Mouse (Mus musculus) hindbrain, embryonic 11.5 days (tissue): ENCODE measurements at regions not wholly inside any gene's neighbourhood (a gene's known extent, or its start where the extent isn't known, plus 50 kb on each side); places are given as distances from the start of the nearest gene placed in this dataset.

ENCODE experiments used
- ATAC-seq: fragments of 200-750 bp; cut with Nextera tagmentation; 2 replicates; pipeline ENCODE4 v1.8.0; 2017; ENCODE audit warnings: mild to moderate bottlenecking, moderate TSS enrichment, moderate library complexity; ENCODE audit not compliant: low FRiP score
- DNase-seq: peaks from one replicate; pipeline ENCODE4 v3.0.0-alpha.2; 2015; ENCODE audit warnings: low spot score
- H3K27ac ChIP-seq: fragments of 300-500 bp; sonication (generic); 2 replicates; pipeline ENCODE4 v1.5.1; 2014; ENCODE audit warnings: mild to moderate bottlenecking, low read depth, low read length
- H3K27me3 ChIP-seq: fragments of 300-500 bp; sonication (generic); 2 replicates; pipeline ENCODE4 v1.6.1; 2014; ENCODE audit warnings: mild to moderate bottlenecking, low read length, moderate library complexity, mixed read lengths; ENCODE audit not compliant: control insufficient read depth, insufficient read depth
- H3K36me3 ChIP-seq: fragments of 300-500 bp; sonication (generic); 2 replicates; pipeline ENCODE4 v1.6.1; 2014; ENCODE audit warnings: mild to moderate bottlenecking, low read length, moderate library complexity, mixed read lengths; ENCODE audit not compliant: control insufficient read depth, insufficient read depth
- H3K4me1 ChIP-seq: fragments of 300-500 bp; sonication (generic); replicated peaks from 2 replicates; pipeline ENCODE4 v1.6.1; 2014; ENCODE audit warnings: low read length, mixed read lengths; ENCODE audit not compliant: control insufficient read depth, insufficient read depth
- H3K4me2 ChIP-seq: fragments of 300-500 bp; sonication (generic); replicated peaks from 2 replicates; pipeline ENCODE4 v1.6.1; 2014; ENCODE audit warnings: mild to moderate bottlenecking, low read depth, low read length
- H3K4me3 ChIP-seq: fragments of 300-500 bp; sonication (generic); 2 replicates; pipeline ENCODE4 v1.5.1; 2014; ENCODE audit warnings: low read depth, low read length
- H3K9ac ChIP-seq: fragments of 300-500 bp; sonication (generic); 2 replicates; pipeline ENCODE4 v1.6.1; 2014; ENCODE audit warnings: low read depth, low read length
- H3K9me3 ChIP-seq: fragments of 300-500 bp; sonication (generic); 2 replicates; pipeline ENCODE4 v1.6.1; 2016; ENCODE audit warnings: low read length; ENCODE audit not compliant: control insufficient read depth
- WGBS: fragments of 180-500 bp; shearing (Covaris S2); extraction: QIAGEN DNeasy Blood & Tissue Kit; methylation state at CpG from one replicate; pipeline ENCODE4 v1.1.7; 2014; 5-methylcytosine and 5-hydroxymethylcytosine counted together

DNA sequence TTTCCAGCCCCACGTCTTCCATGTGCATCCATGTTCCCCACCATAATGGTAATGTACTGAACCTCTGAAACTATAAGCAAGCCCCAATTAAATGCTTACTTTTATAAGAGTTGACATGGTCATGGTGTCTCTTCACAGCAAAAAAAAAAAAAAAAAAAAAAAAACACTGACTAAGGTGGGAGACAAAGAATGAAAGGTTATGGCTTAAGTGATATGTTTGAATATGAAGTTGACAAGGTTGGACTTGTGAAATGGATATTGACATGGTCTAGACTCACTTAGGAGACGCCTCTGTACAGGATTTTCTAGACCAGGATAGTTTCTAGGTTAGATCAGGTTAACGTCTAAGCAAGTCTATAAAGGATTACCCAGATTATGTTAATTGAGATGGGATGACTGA lies 473.2 kb upstream of the Nrp1 start:
- Histone ChIP-seq H3K9me3 (no peaks in the 10 kb centered on the region), H3K27ac (no peak overlapping the region), H3K4me3 (no peak overlapping the region), H3K9ac (no peak overlapping the region), H3K4me2 (no peak overlapping the region), H3K36me3 (no peaks in the 10 kb centered on the region), H3K4me1 (no peaks in the 10 kb centered on the region), H3K27me3 (no peaks in the 10 kb centered on the region)
- DNase-seq: no peak
- 92% methylated on average over 3 of the region's 3 CpGs for WGBS
- no peak for ATAC-seq

DNA sequence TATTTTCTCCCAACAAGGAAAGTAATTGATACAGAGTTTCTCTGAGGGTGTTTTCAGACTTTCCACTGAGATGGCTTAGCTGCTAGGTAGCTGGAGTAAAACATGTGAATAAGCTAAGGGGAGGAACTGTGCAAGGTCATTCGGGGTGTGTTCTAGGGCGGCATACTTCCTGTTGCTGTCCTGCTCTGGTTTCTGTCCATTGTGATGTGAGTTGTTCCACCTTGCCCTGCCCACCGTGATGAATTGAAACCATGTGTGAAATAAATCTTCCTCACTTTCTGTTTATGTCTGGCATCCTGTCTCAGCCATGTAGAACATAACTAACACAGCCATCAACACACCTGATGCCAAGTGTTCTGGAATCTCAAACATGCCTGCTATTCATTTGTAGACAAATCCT lies 472.6 kb upstream of the Nrp1 start:
- 65% methylated on average over 3 of the region's 3 CpGs for WGBS
- Histone ChIP-seq H3K27me3 (no peaks in the 10 kb centered on the region), H3K4me3 (no peak overlapping the region), H3K9ac (no peak overlapping the region), H3K27ac (no peak overlapping the region), H3K36me3 (no peaks in the 10 kb centered on the region), H3K4me2 (no peak overlapping the region), H3K9me3 (no peaks in the 10 kb centered on the region), H3K4me1 (no peaks in the 10 kb centered on the region; the same call in 1 of the 2 replicates)
- no peak for ATAC-seq
- DNase-seq: no peak

DNA sequence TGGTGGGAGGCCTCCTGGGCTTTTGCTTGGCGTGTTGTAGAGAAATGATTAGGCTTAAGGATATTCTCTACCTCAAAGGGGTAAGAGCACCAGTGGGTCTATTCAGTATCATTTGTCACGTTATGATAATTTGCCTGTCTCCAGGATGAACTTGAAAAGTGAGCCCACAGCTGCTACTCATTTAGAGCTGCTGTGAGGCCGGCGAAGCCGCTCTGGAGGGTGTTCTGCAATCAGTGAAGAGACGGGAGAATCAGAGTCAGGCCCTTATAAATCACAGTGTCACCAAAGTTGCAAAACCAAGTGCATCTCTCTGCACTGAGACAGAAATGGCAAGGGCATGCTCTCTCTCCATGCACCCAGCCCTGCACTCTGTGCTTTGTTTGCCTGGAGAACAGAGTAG lies 467.7 kb upstream of the Nrp1 start:
- no peak overlapping the region for H3K4me3 ChIP-seq
- 30% methylated on average over 6 of the region's 6 CpGs for WGBS
- ATAC-seq (peak; percentile 66), DNase-seq (peak; percentile 17)
- no peaks in the 10 kb centered on the region for H3K27me3 ChIP-seq
- no peak overlapping the region for H3K27ac ChIP-seq
- H3K4me1 ChIP-seq: no peaks in the 10 kb centered on the region; the same call in 1 of the 2 replicates
- H3K36me3 ChIP-seq: no peaks in the 10 kb centered on the region
- no peak overlapping the region for H3K9ac ChIP-seq
- no peak overlapping the region for H3K4me2 ChIP-seq
- H3K9me3 ChIP-seq: no peaks in the 10 kb centered on the region

DNA sequence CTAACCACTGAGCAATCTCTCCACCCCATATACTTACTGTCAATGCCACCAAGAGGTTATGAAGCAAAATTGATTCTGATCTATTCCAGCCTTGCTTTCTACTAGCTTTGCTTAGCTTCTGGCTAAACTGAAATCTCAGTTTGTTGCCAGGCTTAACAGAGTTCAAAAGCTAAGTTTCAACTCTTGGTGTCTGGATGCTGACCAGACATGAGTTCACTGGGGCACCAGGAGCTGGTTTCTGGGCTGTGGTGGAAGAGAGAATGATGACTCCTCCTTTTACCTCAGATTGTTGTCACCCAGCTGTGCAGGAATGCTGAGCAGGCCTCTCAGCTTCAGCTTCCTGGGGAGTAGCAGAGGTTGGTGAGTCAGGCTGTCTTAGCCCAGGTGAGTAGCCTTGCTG lies 464.1 kb upstream of the Nrp1 start:
- DNase-seq: no peak
- Histone ChIP-seq H3K9ac (no peak overlapping the region), H3K4me1 (no peaks in the 10 kb centered on the region; the same call in 1 of the 2 replicates), H3K4me3 (no peak overlapping the region), H3K27ac (no peak overlapping the region), H3K36me3 (no peaks in the 10 kb centered on the region), H3K9me3 (no peaks in the 10 kb centered on the region), H3K27me3 (no peaks in the 10 kb centered on the region), H3K4me2 (no peak overlapping the region)
- ATAC-seq: no peak

DNA sequence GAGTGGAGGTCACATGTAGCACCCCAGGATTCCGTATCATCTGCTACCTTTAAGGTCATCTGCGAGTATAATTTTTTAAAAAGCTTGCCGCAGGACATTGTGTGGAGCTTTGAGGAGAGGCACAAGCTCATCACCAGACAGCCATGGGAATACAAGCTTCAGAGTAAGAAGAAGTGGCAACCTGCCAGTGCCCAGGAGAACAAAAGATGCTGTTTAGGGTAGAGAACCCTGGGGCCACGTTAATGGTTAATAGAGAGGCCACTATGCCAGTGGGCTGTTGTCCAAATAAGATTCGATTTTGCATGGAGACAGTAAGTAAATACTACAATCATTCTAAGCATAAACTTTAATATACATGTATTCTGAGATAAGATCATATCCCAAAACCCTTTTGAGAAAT lies 450.0 kb upstream of the Nrp1 start:
- 84% methylated on average over 5 of the region's 5 CpGs for WGBS
- Histone ChIP-seq H3K36me3 (no peaks in the 10 kb centered on the region), H3K4me2 (no peak overlapping the region), H3K4me1 (no peaks in the 10 kb centered on the region), H3K9me3 (no peaks in the 10 kb centered on the region), H3K9ac (no peak overlapping the region), H3K4me3 (no peak overlapping the region), H3K27me3 (no peaks in the 10 kb centered on the region), H3K27ac (no peak overlapping the region)
- DNase-seq: no peak
- no peak for ATAC-seq

DNA sequence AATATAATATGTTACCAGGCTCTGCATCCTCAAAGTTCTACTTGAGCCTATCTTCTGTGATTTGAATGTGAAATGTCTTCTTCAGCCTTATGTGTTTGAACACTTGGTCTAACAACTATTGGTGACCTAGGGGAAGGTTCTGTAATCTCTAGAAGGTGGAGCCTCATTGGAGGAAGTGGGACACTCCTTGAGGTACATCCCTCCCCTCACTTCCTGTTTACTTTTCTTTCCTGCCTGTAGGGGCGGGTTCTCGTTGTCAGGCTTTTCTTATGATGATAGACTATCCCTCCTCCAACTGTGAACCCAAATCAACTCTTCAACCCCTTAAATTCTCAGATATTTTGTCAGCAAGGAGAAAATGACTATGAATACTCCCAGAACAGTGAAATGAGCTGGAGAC lies 448.8 kb upstream of the Nrp1 start:
- no peak overlapping the region for H3K4me3 ChIP-seq
- no peaks in the 10 kb centered on the region for H3K4me1 ChIP-seq
- WGBS: 86% methylated on average over 2 of the region's 2 CpGs
- no peak for DNase-seq
- H3K27ac ChIP-seq: no peak overlapping the region
- H3K4me2 ChIP-seq: no peak overlapping the region
- H3K9me3 ChIP-seq: no peaks in the 10 kb centered on the region
- ATAC-seq: no peak
- no peaks in the 10 kb centered on the region for H3K27me3 ChIP-seq
- H3K9ac ChIP-seq: no peak overlapping the region
- no peaks in the 10 kb centered on the region for H3K36me3 ChIP-seq

DNA sequence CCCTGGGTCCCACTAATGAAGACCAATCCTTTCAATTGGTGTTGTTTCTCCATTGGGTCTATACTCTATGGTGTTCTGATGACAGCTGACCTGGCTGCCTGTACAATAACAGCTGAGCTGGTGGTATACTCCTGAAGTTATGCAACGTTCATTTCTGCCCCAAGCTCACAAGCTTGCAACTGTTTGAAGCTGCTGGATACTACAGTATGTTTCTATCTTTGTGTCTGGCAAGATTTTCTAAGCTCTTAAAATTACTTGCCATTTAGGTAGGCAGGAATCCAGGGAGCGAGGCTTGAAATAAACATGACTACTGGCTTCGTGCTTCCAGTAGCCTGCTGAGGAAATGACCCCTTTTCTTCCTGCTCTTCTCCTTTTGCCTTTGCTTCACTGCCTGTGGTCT lies 444.3 kb upstream of the Nrp1 start:
- Histone ChIP-seq H3K9me3 (no peaks in the 10 kb centered on the region), H3K27me3 (no peaks in the 10 kb centered on the region), H3K9ac (no peak overlapping the region), H3K4me3 (no peak overlapping the region), H3K27ac (no peak overlapping the region), H3K4me2 (no peak overlapping the region), H3K36me3 (no peaks in the 10 kb centered on the region), H3K4me1 (no peaks in the 10 kb centered on the region)
- no peak for ATAC-seq
- no peak for DNase-seq
- WGBS: 81% methylated on average over 3 of the region's 3 CpGs

DNA sequence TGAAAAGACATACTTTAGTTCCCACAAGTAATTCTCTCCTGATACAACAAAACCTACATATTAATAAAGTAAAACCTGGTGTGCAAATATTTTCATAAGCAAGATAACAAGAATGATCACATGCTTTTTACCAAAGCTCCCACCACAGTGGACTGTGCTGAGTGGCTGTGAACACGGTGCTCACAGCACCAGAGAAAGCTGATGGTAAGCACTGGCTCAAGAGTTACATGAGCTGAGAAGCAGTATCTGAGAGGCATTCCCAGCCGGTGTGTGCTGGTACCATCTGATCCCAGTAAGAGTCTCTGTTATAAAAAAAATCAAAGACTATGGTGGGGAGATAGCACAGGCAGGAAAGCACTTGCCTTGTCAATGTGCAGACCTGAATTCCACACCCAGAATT lies 443.5 kb upstream of the Nrp1 start:
- Histone ChIP-seq H3K9ac (no peak overlapping the region), H3K9me3 (no peaks in the 10 kb centered on the region), H3K36me3 (no peaks in the 10 kb centered on the region), H3K27me3 (no peaks in the 10 kb centered on the region), H3K4me1 (no peaks in the 10 kb centered on the region), H3K27ac (no peak overlapping the region), H3K4me3 (no peak overlapping the region), H3K4me2 (no peak overlapping the region)
- ATAC-seq (no peak), DNase-seq (no peak)
- WGBS: 94% methylated on average over 2 of the region's 2 CpGs

DNA sequence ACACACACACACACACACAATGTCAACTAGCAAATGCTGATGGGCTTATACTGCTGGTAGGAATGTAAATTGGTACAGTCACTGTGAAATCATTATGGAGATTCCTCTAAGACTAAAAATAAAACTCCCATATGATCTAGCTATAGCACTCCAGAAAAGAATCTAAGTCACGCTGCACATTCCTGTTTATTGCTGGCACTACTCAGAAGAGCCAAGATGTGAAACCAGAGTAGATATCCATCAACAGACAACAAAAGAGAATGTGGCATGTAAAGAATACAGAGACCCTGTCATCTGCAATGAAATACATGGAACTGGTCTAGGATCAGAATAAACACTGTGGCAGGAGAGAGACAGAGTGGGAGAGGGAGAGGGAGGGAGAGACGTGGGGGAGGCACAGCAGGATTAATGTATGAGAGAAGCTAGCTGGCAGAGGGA lies 442.8 kb upstream of the Nrp1 start:
- 40% methylated on average over 2 of the region's 2 CpGs for WGBS
- Histone ChIP-seq H3K4me1 (no peaks in the 10 kb centered on the region), H3K9ac (no peak overlapping the region), H3K9me3 (no peaks in the 10 kb centered on the region), H3K4me3 (no peak overlapping the region), H3K27ac (no peak overlapping the region), H3K36me3 (no peaks in the 10 kb centered on the region), H3K27me3 (no peaks in the 10 kb centered on the region), H3K4me2 (no peak overlapping the region)
- no peak for DNase-seq
- no peak for ATAC-seq
